Mouse (Mus musculus) MEL (cell line): ENCODE data around the gene Pnkp. TPM values are rescaled to one million over a fixed set of nuclear protein-coding genes. Genes with fewer than 3 reads are reported as not detected.
A peak's percentile ranks its signal among the peaks of the same experiment; 100 is the strongest.

Experiments
- DNase-seq: peaks from one replicate; pipeline ENCODE4 v3.0.0; 2011; ENCODE audit warnings: low read depth, low spot score
- H3K27ac ChIP-seq: 2 replicates; pipeline ENCODE4 v1.5.1; 2012; ENCODE audit warnings: low read depth, mild to moderate bottlenecking, control low read depth, low read length, moderate library complexity; ENCODE audit not compliant: control insufficient read depth
- H3K27me3 ChIP-seq, 2 experiments: fragments of 150-350 bp in 1 of 2; sonication (generic) in 1 of 2; 2 replicates each; pipeline ENCODE4 v1.6.1; 2012; ENCODE audit warnings: low read length in 2 of 2, mild to moderate bottlenecking in 2 of 2, improper control_type of control experiment in 1 of 2, moderate library complexity in 1 of 2; ENCODE audit not compliant: insufficient read depth in 2 of 2, control insufficient read depth in 1 of 2
- H3K36me3 ChIP-seq, 2 experiments: 2 replicates each; pipeline ENCODE4 v1.6.1; 2012 to 2014; ENCODE audit warnings: low read length in 2 of 2, improper control_type of control experiment in 1 of 2, inconsistent platforms in 1 of 2, mild to moderate bottlenecking in 1 of 2; ENCODE audit not compliant: insufficient read depth in 2 of 2, control insufficient read depth in 1 of 2
- H3K4me1 ChIP-seq, 2 experiments: fragments of 150-350 bp in 1 of 2; sonication (generic) in 1 of 2; 2 replicates each; pipeline ENCODE4 v1.6.1; 2012; ENCODE audit warnings: low read length in 2 of 2, improper control_type of control experiment in 1 of 2, mild to moderate bottlenecking in 1 of 2; ENCODE audit not compliant: insufficient read depth in 2 of 2, control insufficient read depth in 1 of 2
- H3K4me3 ChIP-seq, 2 experiments: fragments of 150-350 bp in 1 of 2; sonication (generic) in 1 of 2; 2 replicates each; pipeline ENCODE4 v1.5.1; 2012; ENCODE audit warnings: low read depth in 2 of 2, low read length in 2 of 2, mild to moderate bottlenecking in 2 of 2, moderate library complexity in 2 of 2, control low read depth in 1 of 2, improper control_type of control experiment in 1 of 2; ENCODE audit not compliant: control insufficient read depth in 1 of 2, insufficient read depth in 1 of 2
- H3K79me2 ChIP-seq: 2 replicates; pipeline ENCODE4 v1.6.1; 2012; ENCODE audit warnings: mild to moderate bottlenecking, low read length, moderate library complexity; ENCODE audit not compliant: control insufficient read depth, poor library complexity, insufficient read depth
- H3K9ac ChIP-seq: 2 replicates; pipeline ENCODE4 v1.6.1; 2012; ENCODE audit warnings: low read depth, mild to moderate bottlenecking, control low read depth, low read length, moderate library complexity; ENCODE audit not compliant: control insufficient read depth, poor library complexity, severe bottlenecking
- H3K9me3 ChIP-seq: fragments of 150-350 bp; sonication (generic); replicated peaks from 2 replicates; pipeline ENCODE4 v1.6.1; 2012; ENCODE audit warnings: mild to moderate bottlenecking, low read length, improper control_type of control experiment, moderate library complexity; ENCODE audit not compliant: insufficient read depth
- BHLHE40 ChIP-seq: IDR thresholded peaks from 2 replicates; pipeline ENCODE4 v1.6.1; 2012; ENCODE audit warnings: low read depth, mild to moderate bottlenecking, inconsistent platforms, low read length, improper control_type of control experiment, borderline replicate concordance
- CHD1 ChIP-seq: IDR thresholded peaks from 2 replicates; pipeline ENCODE4 v1.6.1; 2012; ENCODE audit warnings: low read depth, mild to moderate bottlenecking, inconsistent platforms, low read length, improper control_type of control experiment
- CHD2 ChIP-seq: IDR thresholded peaks from 2 replicates; pipeline ENCODE4 v1.6.1; 2011; ENCODE audit warnings: low read length, improper control_type of control experiment
- CTCF ChIP-seq, 3 experiments: IDR thresholded peaks in 2 of 3; conservative IDR thresholded peaks in 1 of 3; 2 replicates each; pipeline ENCODE4 v1.5.1; 2011 to 2012; ENCODE audit warnings: low read length in 3 of 3, low read depth in 2 of 3, mild to moderate bottlenecking in 2 of 3, improper control_type of control experiment in 1 of 3, inconsistent platforms in 1 of 3, mixed read lengths in 1 of 3, moderate library complexity in 1 of 3; ENCODE audit not compliant: control insufficient read depth in 1 of 3, insufficient read depth in 1 of 3, poor library complexity in 1 of 3, severe bottlenecking in 1 of 3
- E2F4 ChIP-seq: IDR thresholded peaks from 2 replicates; pipeline ENCODE4 v1.6.1; 2011; ENCODE audit warnings: low read depth, low read length, improper control_type of control experiment, borderline replicate concordance
- GABPA ChIP-seq: IDR thresholded peaks from 2 replicates; pipeline ENCODE4 v1.6.1; 2012; ENCODE audit warnings: low read depth, mild to moderate bottlenecking, inconsistent platforms, low read length, improper control_type of control experiment, moderate library complexity
- GATA1 ChIP-seq: IDR thresholded peaks from 2 replicates; pipeline ENCODE4 v1.6.1; 2011; ENCODE audit warnings: low read depth, low read length, improper control_type of control experiment
- HCFC1 ChIP-seq: IDR thresholded peaks from 2 replicates; pipeline ENCODE4 v1.6.1; 2012; ENCODE audit warnings: low read depth, mild to moderate bottlenecking, inconsistent platforms, low read length, improper control_type of control experiment, moderate library complexity
- JUND ChIP-seq: IDR thresholded peaks from 2 replicates; pipeline ENCODE4 v1.6.1; 2011; ENCODE audit warnings: low read depth, mild to moderate bottlenecking, improper control_type of control experiment, low read length
- KAT2A ChIP-seq: conservative IDR thresholded peaks from 2 replicates; pipeline ENCODE4 v1.6.1; 2012; ENCODE audit warnings: low read depth, low read length, improper control_type of control experiment, inconsistent platforms
- MAX ChIP-seq: IDR thresholded peaks from 2 replicates; pipeline ENCODE4 v1.6.1; 2011; ENCODE audit warnings: low read length, improper control_type of control experiment
- MYC ChIP-seq: IDR thresholded peaks from 2 replicates; pipeline ENCODE4 v1.6.1; 2011; ENCODE audit warnings: low read depth, mild to moderate bottlenecking, low read length, improper control_type of control experiment, moderate library complexity
- NELFE ChIP-seq: IDR thresholded peaks from 2 replicates; pipeline ENCODE4 v1.6.1; 2011; ENCODE audit warnings: low read depth, low read length, improper control_type of control experiment
- NRF1 ChIP-seq: IDR thresholded peaks from 2 replicates; pipeline ENCODE4 v1.6.1; 2014; ENCODE audit warnings: low read depth, mild to moderate bottlenecking, inconsistent platforms, low read length, improper control_type of control experiment, moderate library complexity; ENCODE audit not compliant: poor library complexity, insufficient read depth, severe bottlenecking
- POLR2AphosphoS5 ChIP-seq: IDR thresholded peaks from 2 replicates; pipeline ENCODE4 v1.6.1; 2012; ENCODE audit warnings: low read depth, borderline replicate concordance, mild to moderate bottlenecking, inconsistent platforms, low read length, moderate library complexity, mixed read lengths
- RAD21 ChIP-seq: IDR thresholded peaks from 2 replicates; pipeline ENCODE4 v1.6.1; 2011; ENCODE audit warnings: mild to moderate bottlenecking, low read depth, low read length, improper control_type of control experiment
- RCOR1 ChIP-seq: IDR thresholded peaks from 2 replicates; pipeline ENCODE4 v1.6.1; 2012; ENCODE audit warnings: low read depth, mild to moderate bottlenecking, inconsistent platforms, low read length, improper control_type of control experiment
- SMC3 ChIP-seq: IDR thresholded peaks from 2 replicates; pipeline ENCODE4 v1.6.1; 2011; ENCODE audit warnings: low read depth, low read length, improper control_type of control experiment
- USF2 ChIP-seq, 2 experiments: IDR thresholded peaks; 2 replicates each; pipeline ENCODE4 v1.6.1; 2011 to 2012; ENCODE audit warnings: improper control_type of control experiment in 2 of 2, low read length in 2 of 2, borderline replicate concordance in 1 of 2, inconsistent platforms in 1 of 2, low read depth in 1 of 2, mild to moderate bottlenecking in 1 of 2; ENCODE audit not compliant: insufficient read depth in 1 of 2
- ZC3H11A ChIP-seq: IDR thresholded peaks from 2 replicates; pipeline ENCODE4 v1.6.1; 2012; ENCODE audit warnings: low read depth, mild to moderate bottlenecking, inconsistent platforms, low read length, improper control_type of control experiment
- ZMIZ1 ChIP-seq: IDR thresholded peaks from 2 replicates; pipeline ENCODE4 v1.6.1; 2012; ENCODE audit warnings: low read depth, mild to moderate bottlenecking, inconsistent platforms, low read length, improper control_type of control experiment, moderate library complexity
- ZNF384 ChIP-seq: IDR thresholded peaks from 2 replicates; pipeline ENCODE4 v1.6.1; 2012; ENCODE audit warnings: low read depth, mild to moderate bottlenecking, inconsistent platforms, low read length, improper control_type of control experiment
- polyA plus RNA-seq, 2 experiments: library from polyadenylated mRNA; stranded (reverse) in 1 of 2; unstranded in 1 of 2; fragments of >175 nt in 1 of 2; fragments of >200 nt in 1 of 2; gene quantifications; 2 replicates each; pipeline versions ENCODE4 v1.2.1 to v1.2.4; 2012; ENCODE audit warnings: low replicate concordance in 2 of 2, low read depth in 1 of 2; ENCODE audit not compliant: insufficient read length in 2 of 2, insufficient read depth in 1 of 2, missing spikeins in 1 of 2
- total RNA-seq: library from RNA; depleted of rRNA; stranded (reverse); fragments of 300-350 nt; gene quantifications from 2 replicates; pipeline ENCODE4 v1.2.3, GENCODE M21; 2012

Pnkp gene
- total and polyA plus RNA-seq, 3 experiments: 39.3 to 45.6 TPM; not detected in 1

DNA sequence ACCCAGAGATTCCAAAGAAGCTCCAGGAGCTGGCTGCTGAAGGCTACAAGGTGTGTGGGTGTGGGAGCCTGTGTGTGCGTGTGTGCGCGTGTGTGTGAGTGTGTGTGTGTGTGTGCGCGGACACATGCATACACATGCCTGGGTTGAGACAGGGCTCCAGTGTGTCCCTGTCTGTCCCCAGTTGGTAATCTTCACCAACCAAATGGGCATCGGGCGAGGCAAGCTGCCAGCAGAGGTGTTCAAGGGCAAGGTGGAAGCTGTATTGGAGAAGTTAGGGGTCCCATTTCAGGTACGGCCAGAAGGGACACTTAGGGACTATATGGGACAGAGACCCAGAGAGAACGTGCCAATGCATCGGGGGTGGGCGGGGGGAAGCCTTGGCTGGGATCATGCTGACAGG lies 3.0 kb downstream of the Pnkp start:
- Histone ChIP-seq H3K27me3 (no peaks in the 10 kb centered on the region), H3K4me1 (peaks cover 5 to 20% of the 10 kb centered on the region in 2 experiments), H3K4me3 (no peak overlapping the region), H3K79me2 (peaks cover 6% of the 10 kb centered on the region), H3K9me3 (no peaks in the 10 kb centered on the region), H3K9ac (no peak overlapping the region), H3K27ac (no peak overlapping the region), H3K36me3 (peaks cover 0 to 15% of the 10 kb centered on the region in 2 experiments; a peak in 3 of 4 replicates)
- no peak for TF ChIP-seq BHLHE40
- no peak for TF ChIP-seq MAX
- no peak for TF ChIP-seq KAT2A
- TF ChIP-seq RCOR1: no peak
- TF ChIP-seq ZC3H11A: no peak
- no peak for TF ChIP-seq E2F4
- no peak for TF ChIP-seq POLR2AphosphoS5
- no peak for TF ChIP-seq HCFC1
- no peak for TF ChIP-seq ZNF384
- no peak for DNase-seq

DNA sequence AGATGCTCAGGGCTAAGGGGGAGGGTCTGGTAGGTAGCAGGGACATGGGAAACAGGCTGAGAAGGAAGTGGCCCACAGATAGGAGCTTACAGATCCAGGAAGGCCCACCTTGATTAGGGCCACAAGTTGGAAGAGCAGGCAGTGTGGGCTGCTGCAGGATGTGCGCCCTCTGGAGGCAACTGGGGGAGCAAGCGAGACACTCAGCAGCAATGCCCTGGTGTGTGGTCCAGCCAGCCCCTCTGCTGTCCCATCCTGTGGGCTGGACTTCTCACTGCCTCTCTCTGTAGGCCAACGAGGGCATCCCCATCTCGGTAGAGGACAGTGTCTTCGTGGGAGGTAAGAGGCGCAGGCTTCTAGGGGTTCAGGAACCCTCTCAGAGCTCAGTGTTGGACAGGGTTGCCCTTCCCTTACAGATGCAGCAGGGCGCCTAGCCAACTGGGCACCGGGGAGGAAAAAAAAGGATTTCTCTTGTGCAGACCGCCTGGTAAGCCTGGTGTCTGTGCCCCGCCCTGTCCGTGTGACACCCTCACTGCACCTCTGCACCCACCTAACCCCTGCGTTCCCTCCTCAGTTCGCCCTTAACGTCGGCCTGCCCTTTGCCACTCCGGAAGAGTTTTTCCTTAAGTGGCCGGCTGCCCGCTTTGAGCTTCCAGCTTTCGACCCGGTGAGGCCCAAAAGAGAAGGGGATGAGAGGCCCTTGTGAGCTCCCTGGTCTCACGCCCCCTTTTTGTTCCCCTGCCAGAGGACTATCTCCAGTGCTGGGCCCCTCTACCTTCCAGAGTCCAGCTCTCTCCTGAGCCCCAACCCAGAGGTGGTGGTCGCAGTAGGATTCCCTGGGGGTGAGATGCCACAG lies 3.9 kb downstream of the Pnkp start:
- H3K36me3 ChIP-seq: peaks cover 0 to 7% of the 10 kb centered on the region in 2 experiments; a peak in 3 of 4 replicates
- H3K4me3 ChIP-seq: no peak overlapping the region
- no peaks in the 10 kb centered on the region for H3K9me3 ChIP-seq
- no peak overlapping the region for H3K27ac ChIP-seq
- H3K4me1 ChIP-seq: peaks cover 5 to 12% of the 10 kb centered on the region in 2 experiments; a peak in 3 of 4 replicates
- DNase-seq: peak; percentile 77
- no peak overlapping the region for H3K9ac ChIP-seq
- TF ChIP-seq ZMIZ1 (no peak), ZC3H11A (0 out of 2 replicates have a peak, but pooled peaks have one; percentile 32), SMC3 (peak; percentile 61), RAD21 (peak; percentile 37), CTCF (IDR thresholded peaks at IDR 0.05 in 2 of 3, conservative IDR thresholded peaks at IDR 0.05 in 1 of 3; ENCODE audit: control insufficient read depth in 1 of 3, insufficient read depth in 1 of 3, low read depth in 2 of 3, low read length in 3 of 3, poor library complexity in 1 of 3, severe bottlenecking in 1 of 3) (peak; percentile 82 to 96 (median 94))
- peaks cover 6% of the 10 kb centered on the region for H3K79me2 ChIP-seq
- H3K27me3 ChIP-seq: no peaks in the 10 kb centered on the region

DNA sequence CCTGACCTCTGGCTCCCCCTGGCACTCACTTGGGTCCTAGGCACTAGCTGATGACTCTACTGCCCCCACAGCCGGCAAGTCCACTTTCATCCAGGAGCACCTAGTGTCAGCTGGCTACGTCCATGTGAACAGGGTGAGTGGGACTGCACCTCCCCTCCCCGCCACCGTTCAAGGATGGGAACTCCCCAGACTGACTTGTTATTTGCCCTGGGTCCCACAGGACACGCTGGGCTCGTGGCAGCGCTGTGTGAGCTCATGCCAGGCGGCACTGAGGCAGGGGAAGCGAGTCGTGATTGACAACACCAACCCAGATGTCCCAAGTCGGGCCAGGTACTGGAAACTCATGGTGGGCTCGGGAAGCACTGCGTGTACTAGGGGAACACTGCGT lies 4.5 kb downstream of the Pnkp start:
- Histone ChIP-seq H3K27me3 (no peaks in the 10 kb centered on the region), H3K9me3 (no peaks in the 10 kb centered on the region), H3K27ac (no peak overlapping the region), H3K79me2 (peaks cover 6% of the 10 kb centered on the region), H3K9ac (no peak overlapping the region), H3K4me1 (peaks cover 0 to 6% of the 10 kb centered on the region in 2 experiments; a peak in 3 of 4 replicates), H3K36me3 (peaks cover 0 to 1% of the 10 kb centered on the region in 2 experiments; a peak in 2 of 4 replicates), H3K4me3 (no peak overlapping the region)
- no peak for DNase-seq
- TF ChIP-seq USF2 (IDR thresholded peaks at IDR 0.05; ENCODE audit: borderline replicate concordance in 1 of 2, insufficient read depth in 1 of 2, low read depth in 1 of 2, low read length in 2 of 2) (no peak), SMC3 (no peak), MAX (no peak), NELFE (no peak), KAT2A (no peak), NRF1 (no peak), MYC (no peak), JUND (no peak), GABPA (no peak), GATA1 (no peak), HCFC1 (no peak), CHD1 (no peak), CHD2 (no peak)
